Mouse (Mus musculus) spleen, adult 18-20 months (tissue): ENCODE results near the gene Lzic.

Source experiments
- DNase-seq, 2 experiments: peaks; one replicate each; pipeline ENCODE4 v3.0.0; 2022; ENCODE audit warnings: mixed read lengths in 2 of 2

Gene Lzic

DNA sequence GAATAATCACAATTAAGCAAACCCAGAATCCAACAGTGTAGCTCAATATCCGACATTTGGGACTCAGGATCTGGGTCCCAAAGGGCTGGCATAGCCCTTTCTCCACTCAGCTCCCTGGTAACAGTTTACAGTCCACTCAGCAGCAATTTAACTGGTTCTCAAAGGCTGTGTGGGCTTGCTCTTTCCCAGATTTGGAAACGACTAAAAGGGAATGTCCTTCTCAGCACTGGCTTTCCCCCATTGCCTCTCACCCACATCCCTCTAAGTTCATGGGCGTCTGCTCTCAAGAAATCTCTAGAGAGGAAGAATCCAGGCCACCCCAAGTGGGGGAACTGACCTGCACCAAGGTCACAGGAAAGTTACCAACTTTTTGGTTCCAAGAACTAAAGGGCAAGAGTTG lies 463 bp upstream of the Lzic start:
- no peak for DNase-seq

DNA sequence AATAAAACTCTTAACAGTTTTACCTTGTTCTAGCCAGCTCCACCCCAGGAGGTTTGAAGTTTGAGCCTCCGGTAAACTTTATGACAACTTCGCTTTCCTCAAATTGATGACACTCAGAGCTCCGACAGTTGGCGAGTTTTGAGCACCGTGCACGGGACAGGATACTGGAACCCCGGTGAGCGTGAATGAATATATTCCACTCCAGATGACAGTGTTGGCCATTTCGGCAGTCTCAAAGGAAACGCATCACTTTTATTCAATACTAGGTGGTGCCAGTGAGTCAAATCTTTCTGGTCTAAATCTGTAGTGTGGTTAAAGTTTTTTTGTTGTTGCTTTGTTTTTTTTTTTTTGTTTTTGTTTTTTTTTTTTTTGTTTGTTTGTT lies 787 bp downstream of the Lzic start:
- peak in 1 of 2 experiments; percentile 14 for DNase-seq

DNA sequence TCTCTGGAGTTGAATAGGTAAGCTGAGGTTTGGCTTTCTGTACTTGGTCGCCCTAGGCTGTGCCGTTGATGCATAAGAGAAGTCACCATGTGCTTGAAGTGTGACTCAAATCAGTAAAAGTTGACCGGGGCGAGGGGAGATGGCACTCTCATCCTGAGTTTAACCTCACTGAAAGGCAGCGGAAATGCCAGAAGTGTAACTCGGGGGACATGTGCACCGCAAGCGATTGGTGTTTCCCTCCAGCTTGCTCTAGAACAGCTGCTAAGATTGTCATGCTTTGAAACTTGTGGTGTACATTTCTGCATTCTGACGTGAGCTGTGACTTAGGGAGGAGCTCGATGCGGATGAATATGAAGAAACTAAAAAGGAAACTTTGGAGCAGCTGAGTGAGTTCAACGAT lies 2.7 kb downstream of the Lzic start:
- DNase-seq: no peak

DNA sequence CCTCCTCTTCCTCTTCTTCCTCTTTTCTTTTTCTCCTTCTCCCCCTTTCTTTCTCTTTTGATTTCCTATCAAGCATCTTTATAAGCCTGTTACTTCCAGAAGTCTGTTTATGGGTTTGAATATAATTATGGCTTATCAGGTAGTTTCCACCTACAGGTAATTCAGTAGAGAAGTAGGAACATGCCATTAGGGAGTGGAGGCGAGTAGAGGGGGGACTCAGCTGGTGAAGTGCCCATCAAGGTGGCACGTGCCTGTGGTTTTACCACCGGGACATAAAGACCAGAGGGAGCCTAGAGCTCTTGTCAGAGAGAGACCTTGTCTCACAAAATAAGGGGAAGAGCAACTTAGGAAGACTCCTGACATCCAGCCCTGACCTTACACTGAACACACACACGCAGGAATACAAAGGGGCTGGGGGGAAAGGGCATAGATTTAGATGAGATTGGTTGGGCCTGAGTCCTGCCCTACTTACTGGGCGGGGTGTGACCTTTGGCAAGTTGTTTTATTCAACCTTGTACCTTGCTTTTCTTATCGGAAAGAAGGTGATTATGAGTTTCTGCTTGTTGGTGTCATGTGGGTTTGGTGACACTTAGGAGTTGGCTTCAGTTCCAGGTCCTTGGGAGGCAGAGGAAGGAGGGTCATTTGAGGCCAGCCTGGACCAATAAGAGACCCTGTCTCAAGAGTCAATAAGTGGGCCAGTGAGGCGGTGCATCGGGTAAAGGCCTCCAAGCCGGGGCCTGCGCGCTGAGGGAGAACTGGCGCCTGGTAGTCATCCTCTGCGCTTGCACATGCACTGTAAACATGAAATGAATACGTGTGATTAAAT lies 4.6 kb downstream of the Lzic start:
- no peak for DNase-seq

DNA sequence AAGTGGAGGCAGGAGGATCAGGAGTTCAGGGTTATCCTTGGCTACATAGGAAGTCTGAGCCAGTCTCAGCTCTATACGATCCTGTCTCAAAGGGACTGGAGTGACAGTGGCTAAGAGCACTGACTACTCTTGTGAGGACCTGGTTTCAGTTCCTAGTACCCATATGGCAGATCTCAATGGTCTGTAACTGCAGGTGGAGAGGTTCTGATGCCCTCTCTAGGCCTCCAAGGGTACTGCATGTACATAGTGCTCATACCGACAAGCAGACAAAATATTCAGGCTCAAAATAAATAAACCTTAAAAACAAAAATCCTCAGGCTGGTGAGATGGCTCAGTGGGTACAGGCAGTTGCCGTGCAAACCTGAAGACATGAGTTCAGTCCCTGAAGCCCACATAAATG lies 6.1 kb downstream of the Lzic start:
- DNase-seq: no peak

DNA sequence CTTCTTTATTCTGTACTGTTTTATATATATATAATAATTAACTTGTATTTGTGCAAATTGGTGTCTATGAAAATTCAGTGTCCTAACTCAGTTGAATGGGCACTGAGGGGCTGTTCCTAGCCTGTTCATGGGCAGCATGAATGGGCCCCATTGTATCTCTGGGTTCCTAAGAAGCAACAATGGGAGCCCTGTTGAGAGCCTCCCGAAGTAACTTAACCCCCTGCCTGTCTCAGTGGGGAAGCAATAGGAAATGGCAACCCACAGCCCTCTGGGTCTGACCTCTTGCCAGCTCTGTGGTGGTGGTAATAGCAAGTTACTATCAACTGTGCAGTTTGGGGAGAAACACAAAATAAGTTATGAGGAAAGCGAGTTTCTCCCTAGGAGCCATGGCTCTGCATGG lies 11.6 kb downstream of the Lzic start:
- DNase-seq: no peak

DNA sequence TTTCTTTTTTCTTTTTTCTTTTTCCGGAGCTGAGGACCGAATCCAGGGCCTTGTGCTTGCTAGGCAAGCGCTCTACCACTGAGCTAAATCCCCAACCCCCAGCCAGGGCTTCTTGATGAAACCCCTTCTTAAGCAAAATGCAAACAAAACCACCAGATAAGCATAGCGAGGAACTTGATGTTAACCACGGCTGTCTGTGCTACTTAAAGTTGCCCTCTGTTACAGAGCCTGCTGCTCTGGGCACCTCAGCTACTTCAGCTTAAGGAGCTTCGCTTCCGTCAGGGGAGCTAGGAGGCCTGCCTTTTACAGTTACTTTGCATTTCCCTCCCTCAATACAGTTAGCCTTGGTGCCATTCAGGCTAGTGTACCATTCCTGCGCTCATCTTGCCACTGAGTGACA lies 13.9 kb downstream of the Lzic start:
- no peak for DNase-seq

DNA sequence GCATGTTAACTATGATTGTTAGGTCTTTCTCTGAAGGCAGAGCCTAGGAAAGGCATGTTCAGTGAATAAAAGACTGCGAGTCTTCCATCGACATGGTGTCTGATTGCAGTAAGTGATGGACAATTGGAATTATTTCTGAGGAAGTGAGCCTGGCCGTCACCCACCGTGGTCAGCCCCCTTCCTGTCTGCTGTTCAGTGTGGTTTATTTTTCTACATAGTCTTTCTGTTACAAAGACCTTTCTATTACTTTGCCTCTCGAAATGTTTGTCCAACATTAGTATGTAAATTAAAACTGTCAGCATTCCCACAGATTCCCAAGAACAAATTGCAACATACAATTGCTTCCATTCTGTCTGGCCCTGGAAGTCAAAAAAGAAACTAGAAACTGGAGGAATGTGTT lies 14.8 kb downstream of the Lzic start:
- DNase-seq: no peak

DNA sequence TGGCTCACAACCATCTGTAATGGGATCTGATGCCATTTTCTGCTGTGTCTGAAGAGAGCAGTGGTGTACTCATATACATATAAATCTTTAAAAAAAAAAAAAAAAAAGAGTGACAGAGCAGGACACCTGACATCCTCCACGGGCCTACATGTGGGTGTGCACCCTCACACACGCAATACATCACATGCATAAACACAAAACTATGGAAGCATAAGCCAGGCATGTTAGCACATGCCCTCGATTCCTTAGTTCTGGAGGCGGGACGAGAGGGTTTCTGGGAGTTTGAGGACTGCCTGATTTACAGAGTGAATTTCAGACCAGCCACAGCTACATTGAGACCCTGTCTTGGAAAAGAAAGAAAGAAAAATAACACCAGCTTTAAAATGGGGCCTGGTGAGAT lies 19.3 kb downstream of the Lzic start:
- no peak for DNase-seq

DNA sequence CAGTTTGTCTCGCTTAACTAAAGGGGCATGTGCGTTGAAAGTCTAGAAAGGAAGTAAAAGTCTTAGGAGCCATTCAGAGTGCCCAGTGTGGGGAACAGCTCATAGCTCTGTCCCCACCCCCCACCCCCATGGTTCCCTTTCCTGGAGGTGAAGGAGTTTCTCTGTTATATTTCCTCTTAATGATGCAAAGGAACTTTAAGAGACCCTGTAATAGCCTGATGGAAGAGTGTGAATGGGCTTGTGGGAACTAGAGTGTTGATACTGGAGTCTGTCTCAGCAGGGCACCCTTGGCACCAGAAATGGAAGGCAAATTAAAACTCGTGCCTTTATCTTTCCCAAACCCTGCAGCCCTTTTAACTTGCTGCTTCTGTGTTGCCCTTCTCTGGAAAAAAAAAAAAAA lies 19.8 kb downstream of the Lzic start:
- DNase-seq: no peak

DNA sequence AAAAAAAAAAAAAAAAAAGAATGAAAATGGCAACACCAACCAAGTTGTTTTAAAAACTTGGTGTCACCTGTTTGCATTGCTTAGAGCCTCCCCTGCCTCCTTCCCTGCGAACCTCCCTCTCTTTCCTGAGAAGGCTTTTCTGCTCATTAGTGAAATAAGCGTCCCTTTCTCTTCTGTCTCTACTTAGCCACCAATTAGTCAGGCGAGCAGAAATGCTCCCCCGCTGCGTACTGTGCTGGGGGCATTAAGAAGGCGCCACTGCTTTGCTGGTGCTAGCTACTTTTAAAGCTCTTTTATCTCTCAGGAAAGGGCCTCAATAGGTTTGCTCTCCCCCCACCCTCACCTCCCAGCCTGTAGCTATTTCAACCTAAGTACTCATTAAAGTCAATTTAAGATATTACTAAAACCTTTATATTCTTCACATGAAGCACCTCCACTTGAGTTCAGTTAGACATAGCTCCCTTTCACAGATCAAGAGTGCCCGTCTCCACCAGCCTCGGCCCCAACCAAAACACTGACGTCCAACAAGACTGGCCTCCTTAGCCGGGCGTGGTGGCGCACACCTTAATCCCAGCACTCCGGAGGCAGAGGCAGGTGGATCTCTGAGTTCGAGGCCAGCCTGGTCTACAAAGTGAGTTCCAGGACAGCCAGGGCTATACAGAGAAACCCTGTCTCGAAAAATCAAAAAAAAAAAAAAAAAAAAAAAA lies 20.4 kb downstream of the Lzic start:
- DNase-seq: no peak

DNA sequence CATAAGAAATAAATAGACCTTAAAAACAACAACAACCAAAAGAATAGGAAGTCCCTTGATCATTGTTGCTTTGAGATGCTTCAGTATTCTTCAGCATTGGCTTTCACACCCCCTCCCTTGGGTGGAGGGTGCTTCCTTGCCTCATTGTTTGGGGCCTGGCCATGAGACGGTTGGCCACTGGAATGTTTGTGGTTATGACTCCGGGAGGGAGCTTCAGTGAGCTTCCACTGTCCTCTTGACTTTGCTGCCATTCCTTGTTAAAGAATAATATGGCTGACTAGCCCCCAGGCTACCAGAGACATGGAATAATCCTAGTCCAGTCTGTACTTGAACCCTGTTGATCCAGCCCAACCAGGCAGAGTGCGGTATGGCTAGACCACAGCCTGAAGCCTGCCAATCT lies 21.9 kb downstream of the Lzic start:
- DNase-seq: no peak

DNA sequence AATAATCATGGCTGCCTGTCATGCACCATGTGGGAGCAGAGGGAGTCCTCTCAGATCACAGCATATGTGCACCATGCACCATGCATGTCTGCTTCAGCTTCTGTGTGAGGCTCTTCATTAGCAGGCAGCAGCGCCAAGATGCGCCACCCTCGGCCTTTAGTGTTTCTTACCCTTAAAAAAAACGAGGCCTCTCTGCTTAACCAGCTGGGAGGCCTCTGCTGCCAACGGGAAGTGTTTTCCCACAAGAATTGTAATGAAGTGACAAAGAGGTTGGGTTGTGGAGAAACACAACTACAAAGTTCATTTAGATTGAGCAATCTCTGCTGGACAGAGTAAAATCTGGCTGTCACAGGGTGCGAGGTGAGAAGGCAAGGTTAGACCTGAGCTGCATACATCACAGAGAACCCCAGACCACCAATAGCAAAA lies 26.2 kb downstream of the Lzic start:
- DNase-seq: no peak

DNA sequence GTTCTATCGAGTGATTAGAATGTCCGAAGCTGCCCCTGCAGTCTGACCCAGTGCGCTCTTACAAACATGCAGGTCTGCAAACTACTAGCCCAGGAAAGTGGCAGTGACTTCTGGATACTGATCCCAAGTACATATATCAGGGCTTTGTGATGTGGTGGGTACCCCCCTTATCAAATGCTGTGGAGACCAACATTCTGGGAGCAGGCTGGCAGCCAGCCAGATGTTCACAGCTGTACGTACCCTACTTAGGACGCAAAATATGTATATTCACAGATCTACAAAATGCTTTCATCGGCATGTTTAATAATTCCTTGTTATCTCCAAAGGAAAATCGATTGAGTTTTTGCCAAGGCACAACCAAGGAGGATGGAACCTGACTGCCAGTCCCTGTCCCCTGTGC lies 27.0 kb downstream of the Lzic start:
- no peak for DNase-seq

DNA sequence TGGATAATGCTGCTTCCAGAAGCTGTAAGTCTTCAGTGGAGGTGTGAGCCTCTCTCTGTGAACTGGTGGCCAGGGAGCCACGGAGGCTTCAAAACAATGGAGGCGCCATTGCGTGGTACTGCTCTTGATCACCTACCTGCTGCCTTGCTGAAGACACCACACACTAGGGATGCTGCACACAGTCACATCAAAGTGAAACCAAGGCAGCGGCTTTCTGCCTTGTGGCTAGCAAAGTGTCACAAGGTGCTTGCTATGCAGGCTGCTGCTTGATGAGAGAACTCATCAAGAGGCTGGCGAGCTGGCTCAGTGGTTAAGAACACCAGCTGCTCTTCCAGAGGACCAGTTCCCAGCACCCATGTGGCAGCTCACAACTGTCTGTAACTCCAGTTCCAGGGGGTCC lies 30.7 kb downstream of the Lzic start:
- no peak for DNase-seq

DNA sequence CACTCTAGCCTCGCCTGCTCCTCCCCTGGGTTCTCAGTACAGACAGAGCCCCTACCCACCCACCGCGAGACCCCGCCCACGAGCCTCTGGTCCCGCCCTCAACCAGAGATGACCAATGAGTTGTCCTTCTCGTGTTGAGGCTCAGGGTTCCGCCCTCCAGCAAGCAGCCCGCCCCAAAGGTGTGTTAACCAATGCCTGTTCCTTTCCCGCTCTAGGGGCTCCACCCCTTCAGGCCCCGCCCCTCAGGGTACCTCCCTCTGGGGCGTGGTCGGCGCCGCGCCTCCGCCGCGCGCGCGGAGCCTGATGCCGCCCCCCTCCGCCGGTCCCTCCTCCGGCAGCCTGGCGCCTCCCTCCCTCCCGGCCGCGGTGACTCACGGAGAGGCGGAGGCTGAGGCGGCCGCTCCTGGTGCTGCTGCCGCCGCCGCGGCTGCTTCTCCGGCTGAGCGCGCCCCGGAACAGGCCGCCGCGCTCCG lies 32.9 kb downstream of the Lzic start, which contains the start of gene Ctnnbip1:
TSS of gene Ctnnbip1 (plus strand) at position 369 of the 473 bp plus-strand sequence.
- DNase-seq: peak; percentile 94 to 96

DNA sequence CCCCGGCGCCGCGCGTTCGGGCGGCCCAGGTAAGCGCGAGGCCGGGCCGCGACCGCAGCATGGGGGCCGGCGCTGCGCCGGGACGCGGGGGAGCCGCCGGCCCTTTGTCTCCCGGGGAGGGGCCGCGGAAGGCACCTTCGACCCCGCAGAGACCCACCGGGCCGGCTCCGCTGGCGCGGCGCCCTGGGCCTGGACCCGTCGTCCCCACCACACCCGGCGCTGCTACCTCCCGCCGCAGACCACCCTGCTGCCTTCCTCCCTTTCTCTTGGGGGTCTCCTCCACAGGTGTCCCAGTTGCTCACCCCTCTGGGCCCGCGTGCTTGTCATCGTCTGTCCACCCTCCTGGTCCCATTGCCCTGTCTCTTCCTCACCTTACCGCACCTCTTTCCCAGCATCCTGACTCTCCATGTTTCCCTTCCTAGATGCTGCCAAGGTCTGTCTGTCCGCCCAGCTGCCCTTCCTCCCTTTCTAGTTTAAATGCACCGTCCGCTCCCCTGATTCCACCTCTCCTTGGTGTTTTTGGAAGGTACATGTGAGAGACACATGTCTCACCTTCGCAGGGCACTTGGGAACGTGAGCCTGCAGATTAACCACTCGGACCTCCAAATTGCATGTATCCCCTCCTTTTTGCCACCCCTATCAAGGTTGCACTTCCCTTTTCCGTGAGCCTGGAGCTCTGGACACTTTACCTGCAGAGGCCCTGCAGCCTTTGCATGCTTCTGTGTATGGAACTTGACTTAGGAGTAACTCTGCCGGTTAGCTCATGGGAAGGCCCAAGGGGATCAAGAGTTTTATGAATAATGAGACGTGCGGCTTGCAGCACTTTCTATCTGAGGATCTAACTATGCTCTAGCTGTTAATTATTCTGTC lies 33.6 kb downstream of the Lzic start:
- DNase-seq: no peak

DNA sequence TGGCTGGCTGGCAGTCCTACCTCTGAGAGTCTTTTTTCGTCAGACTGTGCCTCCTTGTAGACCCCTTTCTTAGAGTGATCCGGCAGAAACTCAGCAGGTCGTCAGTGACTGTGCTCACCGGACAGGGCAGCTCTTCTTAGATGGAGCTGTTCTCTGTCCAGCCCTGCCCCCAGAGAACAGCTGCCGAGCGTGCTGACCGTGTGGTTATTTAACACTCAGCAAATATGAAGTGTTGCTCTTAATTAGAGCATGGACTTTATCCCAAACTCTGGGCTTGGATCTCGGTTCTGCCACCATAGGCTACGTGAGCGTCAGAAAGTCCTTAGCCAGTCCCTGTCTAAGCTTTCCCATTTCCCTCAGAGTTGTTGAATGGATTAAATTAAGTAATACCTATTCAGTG lies 36.2 kb downstream of the Lzic start:
- DNase-seq: no peak

DNA sequence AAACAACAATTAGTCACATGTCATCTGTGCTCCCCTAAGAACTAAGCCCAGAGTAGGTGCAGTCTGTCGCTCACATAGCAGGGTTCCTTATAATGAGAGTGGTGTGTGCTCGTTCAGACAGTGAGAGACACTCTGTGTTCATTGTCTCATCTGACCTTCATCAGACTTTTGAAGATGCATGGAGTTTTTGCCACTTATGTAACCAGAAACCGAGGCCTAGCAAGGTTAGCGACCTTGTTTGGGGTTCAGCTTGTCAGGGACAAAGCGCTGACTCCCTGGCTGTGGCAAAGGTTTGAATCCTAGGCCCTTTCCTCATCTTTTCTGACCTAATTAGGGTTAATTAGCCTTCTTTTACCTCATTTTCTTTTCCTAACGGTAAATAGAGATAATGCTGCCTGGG lies 38.9 kb downstream of the Lzic start:
- DNase-seq: no peak

DNA sequence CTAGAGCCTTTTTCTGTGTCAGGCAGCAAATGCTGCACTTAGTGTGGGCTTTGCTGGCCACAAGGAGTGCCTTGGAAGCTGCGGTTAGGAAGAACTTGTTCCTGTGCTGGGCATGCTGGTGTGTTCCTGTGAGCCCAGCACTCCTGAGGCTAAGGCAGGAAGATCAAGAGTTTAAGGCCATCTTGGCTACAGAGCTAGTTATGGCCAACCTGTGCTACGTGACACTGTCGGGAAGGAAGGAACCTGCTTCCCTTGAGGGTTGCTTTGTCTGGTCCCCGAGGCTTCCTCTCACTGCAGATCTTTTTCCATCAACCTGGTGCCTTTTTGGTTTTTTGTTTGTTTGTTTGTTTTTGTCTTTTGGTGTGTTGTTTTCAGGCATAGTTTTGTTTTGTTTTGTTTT lies 40.1 kb downstream of the Lzic start:
- DNase-seq: no peak

DNA sequence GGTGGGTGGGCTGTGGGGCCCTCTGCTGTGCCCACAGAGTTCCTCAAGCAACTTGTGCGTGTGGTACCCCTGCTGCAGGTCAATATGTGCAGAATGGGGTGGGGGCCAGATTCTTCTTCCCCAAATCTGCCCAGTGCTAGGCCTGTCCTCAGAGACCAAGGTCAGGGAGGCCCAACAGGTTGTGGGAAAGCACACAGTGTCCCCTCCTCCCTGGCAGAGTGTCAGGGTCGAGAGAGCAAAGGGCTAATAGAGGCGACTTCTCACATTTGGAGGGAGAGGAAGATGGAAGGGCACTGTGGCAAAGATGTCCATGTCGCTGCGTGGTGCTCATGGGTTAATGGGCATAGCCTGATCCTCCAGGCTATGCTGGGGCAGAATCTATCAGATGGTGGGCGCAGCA lies 40.8 kb downstream of the Lzic start:
- DNase-seq: no peak

DNA sequence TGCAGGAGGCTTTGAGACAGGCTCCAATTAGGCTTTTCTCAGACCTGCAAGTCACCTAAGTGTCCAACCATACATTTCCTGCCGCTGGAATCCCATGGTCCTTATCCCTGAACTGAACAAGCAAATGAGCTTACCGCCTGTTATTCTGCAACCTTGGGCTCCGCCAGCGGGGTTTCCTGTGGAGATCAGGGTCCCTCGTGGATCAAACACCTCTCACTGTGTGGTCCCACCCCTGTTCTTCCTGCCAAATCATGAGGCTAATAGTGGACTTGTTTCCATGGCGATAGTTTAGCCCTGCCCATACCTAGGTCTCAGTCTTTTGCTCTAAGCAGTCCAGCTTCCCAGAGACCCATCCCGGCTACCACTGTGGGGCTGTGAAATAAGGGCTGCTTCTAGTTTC lies 41.3 kb downstream of the Lzic start:
- DNase-seq: no peak

DNA sequence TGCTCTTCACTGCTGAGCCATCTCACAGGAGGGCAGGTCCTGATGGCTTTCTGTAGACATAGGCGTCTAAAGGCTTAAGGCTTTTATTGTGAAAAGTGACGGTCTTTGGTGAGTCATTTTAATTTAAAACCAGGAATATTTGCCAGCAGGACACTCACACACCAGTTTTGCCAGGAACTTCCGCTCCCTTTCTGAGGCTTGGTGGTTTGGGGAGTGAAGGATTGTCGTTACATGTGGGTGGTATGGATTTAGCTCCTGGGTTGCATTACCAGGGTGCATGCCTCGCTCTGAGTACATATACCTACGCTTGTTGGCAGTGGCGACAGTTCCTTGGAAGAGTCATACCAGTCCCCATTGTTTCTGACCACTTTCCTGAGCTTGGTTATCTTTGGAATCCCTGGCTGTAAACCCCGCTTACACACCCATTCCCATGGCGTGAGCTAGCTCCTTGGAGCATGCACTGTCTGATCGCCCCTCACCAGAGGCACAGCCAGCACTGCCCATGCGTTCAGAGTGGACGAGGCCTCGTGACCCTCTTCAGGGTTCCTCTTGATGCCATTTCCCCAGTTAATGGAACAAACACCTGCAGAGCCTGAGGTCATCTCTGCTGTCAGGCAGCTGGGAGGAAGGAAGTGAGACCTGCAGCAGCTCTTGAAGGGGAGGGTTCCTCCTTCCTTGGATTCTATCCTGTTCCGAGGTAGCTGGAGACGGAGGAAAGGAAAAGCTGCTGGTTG lies 42.8 kb downstream of the Lzic start:
- DNase-seq: no peak
